Mouse (Mus musculus): ENCODE measurements around the gene Spaca3.

The Spaca3 gene

GRCm38 (mm10) chr11:80858065-80858464 is at the start of gene Spaca3:
Spaca3 (plus strand) TSS chr11:80858365.
- in situ Hi-C loops (cut with MboI, MseI), result no loop called here

GRCm38 (mm10) chr11:80808551-80809070 is 49.6 kb upstream of the Spaca3 start:
- in situ Hi-C loops (cut with MboI, MseI), result loop anchor here (5.0 kb wide), 2 partner anchors 41 to 54 kb away; no protein-coding TSS in a partner anchor

DNA sequence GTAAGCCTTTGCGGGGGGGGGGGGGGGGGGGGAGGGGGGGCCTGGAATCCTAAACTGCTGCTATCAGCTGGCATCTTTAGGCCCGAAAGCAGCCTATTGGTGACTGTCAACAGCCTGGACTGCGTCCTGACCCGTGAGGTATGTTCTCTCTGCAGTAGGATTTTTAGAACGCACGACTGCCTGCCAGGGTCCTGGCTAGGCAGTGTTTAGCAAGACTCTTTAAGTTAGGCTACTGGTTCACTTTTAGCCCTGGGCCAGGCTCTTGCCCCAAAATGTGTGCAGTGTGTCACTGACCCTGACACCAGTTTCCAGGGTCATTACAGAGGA is 48.5 kb upstream of the Spaca3 start:
- in situ Hi-C loops (cut with MboI, MseI), result loop anchor here (5.0 kb wide), 2 partner anchors 42 to 53 kb away; no protein-coding TSS in a partner anchor

- in situ Hi-C loops (cut with MboI, MseI), result loop anchor here (5.0 kb wide), 3 partner anchors 43 to 113 kb away; no protein-coding TSS in a partner anchor
These were observed 48.0 kb upstream of the Spaca3 start, which contains the start of gene Tmem98 for GRCm38 (mm10) chr11:80809993-80810821. Tmem98 (plus strand) TSS chr11:80810175.

DNA sequence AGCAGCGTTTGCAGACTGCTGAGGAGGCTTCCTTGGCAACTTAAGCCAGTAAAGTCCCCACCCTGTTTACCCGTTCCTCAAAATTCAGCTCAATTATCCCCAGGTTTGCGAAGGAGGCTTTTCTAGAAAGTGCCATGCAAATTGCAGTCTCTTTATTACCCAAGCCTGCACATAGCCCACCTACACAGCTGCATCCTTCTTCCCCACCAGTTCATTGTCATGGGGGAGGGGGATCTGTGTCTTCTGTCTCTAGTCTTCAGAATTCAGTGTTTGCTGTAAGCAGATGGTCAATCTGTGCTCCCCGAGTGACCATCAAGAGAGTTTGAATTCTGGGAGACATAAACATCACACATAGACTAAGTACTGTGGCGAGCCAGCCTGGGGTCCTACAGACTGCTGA is 47.0 kb upstream of the Spaca3 start:
- in situ Hi-C loops (cut with MboI, MseI), result loop anchor here (5.0 kb wide), 1 partner anchor 114 kb away; no protein-coding TSS in a partner anchor

DNA sequence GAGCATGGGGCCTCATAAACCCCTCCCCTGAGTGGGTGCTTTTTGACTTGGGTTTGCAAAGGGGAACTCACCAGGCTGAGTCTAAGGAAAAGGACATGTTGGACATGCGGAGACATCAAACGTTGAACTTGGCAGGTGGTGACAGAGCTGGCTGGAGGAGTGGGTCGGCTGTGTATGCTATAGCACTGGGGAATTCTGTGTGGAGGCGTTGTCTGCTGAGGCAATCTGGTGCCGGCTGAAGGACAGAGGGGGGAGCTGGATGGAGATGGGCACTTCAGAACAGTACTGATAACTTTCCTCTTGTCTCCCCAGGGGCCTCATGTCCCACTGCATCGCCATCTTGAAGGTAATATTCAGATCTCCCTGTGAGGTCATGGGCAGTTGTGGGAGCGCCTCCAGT is 42.8 kb upstream of the Spaca3 start:
- in situ Hi-C loops (cut with MboI, MseI), result no loop called here

GRCm38 (mm10) chr11:80818060-80818697 is 40.0 kb upstream of the Spaca3 start:
- in situ Hi-C loops (cut with MboI, MseI), result no loop called here

GRCm38 (mm10) chr11:80820085-80820484 is 38.1 kb upstream of the Spaca3 start:
- in situ Hi-C loops (cut with MboI, MseI), result no loop called here

- in situ Hi-C loops (cut with MboI, MseI), result no loop called here
These were observed 36.9 kb upstream of the Spaca3 start for GRCm38 (mm10) chr11:80821296-80821695.

- in situ Hi-C loops (cut with MboI, MseI), result no loop called here
These were observed 36.4 kb upstream of the Spaca3 start for GRCm38 (mm10) chr11:80821794-80822193.

GRCm38 (mm10) chr11:80835395-80835794 is 22.8 kb upstream of the Spaca3 start:
- in situ Hi-C loops (cut with MboI, MseI), result no loop called here

GRCm38 (mm10) chr11:80835841-80836240 is 22.3 kb upstream of the Spaca3 start:
- in situ Hi-C loops (cut with MboI, MseI), result no loop called here

DNA sequence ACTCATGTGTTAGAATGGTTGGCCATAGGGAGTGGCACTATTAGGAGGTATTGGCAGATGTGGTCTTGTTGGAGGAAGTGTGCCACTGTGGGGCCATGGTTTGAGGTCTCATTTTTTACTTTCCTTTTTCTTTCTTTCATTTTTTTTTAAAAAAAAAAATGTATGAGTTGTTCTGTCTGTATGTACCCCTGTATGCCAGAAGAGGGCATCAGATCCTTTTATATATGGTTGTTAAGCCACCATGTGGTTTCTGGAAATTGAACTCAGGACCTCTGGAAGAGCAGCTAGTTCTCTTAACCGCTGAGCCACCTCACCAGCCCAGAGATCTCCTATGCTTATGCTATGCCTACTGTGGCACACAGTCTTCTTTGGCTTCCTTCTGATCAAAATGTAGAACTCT is 19.4 kb upstream of the Spaca3 start:
- in situ Hi-C loops (cut with MboI, MseI), result no loop called here

- in situ Hi-C loops (cut with MboI, MseI), result no loop called here
These were observed 14.7 kb upstream of the Spaca3 start for GRCm38 (mm10) chr11:80843435-80843834.

GRCm38 (mm10) chr11:80845486-80845885 is 12.7 kb upstream of the Spaca3 start:
- in situ Hi-C loops (cut with MboI, MseI), result no loop called here

GRCm38 (mm10) chr11:80846115-80846514 is 12.1 kb upstream of the Spaca3 start:
- in situ Hi-C loops (cut with MboI, MseI), result no loop called here

GRCm38 (mm10) chr11:80848131-80848530 is 10.0 kb upstream of the Spaca3 start:
- in situ Hi-C loops (cut with MboI, MseI), result no loop called here

GRCm38 (mm10) chr11:80851859-80852258 is 6.3 kb upstream of the Spaca3 start:
- in situ Hi-C loops (cut with MboI, MseI), result no loop called here

- in situ Hi-C loops (cut with MboI, MseI), result no loop called here
These were observed 5.2 kb upstream of the Spaca3 start for GRCm38 (mm10) chr11:80853014-80853413.

DNA sequence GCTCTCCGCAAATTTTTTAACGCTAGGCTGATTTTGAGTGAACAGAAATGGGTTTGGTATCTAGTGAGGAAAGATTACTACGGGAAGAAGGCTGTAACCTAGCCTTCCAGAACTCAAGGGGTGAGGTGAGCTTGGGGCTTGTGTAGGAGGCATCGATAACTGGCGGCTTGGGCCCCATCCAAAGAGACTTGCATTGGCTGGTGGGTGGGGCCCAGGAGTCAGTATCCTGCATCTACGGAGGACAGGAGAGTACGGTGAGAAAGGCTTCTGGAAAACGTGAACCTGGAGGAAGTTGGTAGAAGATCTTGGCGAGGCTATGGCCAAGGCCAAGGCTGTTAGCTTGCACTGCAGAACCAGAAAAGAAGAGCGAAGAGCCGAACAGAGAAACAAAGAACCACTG is 3.7 kb upstream of the Spaca3 start:
- in situ Hi-C loops (cut with MboI, MseI), result no loop called here

GRCm38 (mm10) chr11:80854908-80855307 is 3.3 kb upstream of the Spaca3 start:
- in situ Hi-C loops (cut with MboI, MseI), result no loop called here

DNA sequence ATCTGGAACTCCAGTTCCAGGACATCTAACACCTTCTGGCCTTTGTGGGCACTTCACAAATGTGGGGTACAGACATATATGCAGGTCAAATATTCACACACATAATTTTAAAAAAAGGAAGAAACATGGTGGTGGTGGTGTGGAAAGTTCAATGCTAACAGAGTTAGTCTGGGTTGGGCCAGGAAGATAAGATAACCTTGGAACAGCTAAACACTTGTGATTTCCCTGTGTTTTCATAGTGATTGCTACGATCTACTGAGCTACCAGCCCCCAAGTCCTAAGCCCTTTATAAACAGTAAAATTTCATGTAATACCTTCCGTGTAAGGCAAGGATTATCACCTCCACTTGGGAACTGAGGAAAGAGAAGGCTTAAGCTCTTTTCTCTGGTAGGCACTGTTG is 1.3 kb upstream of the Spaca3 start:
- in situ Hi-C loops (cut with MboI, MseI), result no loop called here

GRCm38 (mm10) chr11:80862941-80863340 is 4.8 kb downstream of the Spaca3 start:
- in situ Hi-C loops (cut with MboI, MseI), result loop anchor here (5.0 kb wide), 1 partner anchor 56 kb away; no protein-coding TSS in a partner anchor
